Mouse (Mus musculus) T-helper 17 cell (primary cell): ENCODE measurements around the gene H2al1j.
"Not testable (repeated sequence)": the region's sequence is repeated elsewhere in the genome, so short reads cannot be mapped to it uniquely, and the experiment has no call there.

Source experiments
- in situ Hi-C, 2 experiments: fragments of 300-600 bp; cut with MboI, MseI; formaldehyde crosslinking; loops; 1 replicate in 1 of 2; 2 replicates in 1 of 2; pipeline ENCODE4 v1.15.1; 2025; ENCODE audit warnings: high pct_unique_total_duplicates in 2 of 2

The H2al1j gene

GRCm38 (mm10) chrX:11327522-11327921, at the start of gene H2al1j:
Gene H2al1j (plus strand): TSS chrX:11327822.
- in situ Hi-C loops, result not testable (repeated sequence)

GRCm38 (mm10) chrX:11280741-11281140, 46.9 kb upstream of the H2al1j start:
- in situ Hi-C loops, result no loop called here

DNA sequence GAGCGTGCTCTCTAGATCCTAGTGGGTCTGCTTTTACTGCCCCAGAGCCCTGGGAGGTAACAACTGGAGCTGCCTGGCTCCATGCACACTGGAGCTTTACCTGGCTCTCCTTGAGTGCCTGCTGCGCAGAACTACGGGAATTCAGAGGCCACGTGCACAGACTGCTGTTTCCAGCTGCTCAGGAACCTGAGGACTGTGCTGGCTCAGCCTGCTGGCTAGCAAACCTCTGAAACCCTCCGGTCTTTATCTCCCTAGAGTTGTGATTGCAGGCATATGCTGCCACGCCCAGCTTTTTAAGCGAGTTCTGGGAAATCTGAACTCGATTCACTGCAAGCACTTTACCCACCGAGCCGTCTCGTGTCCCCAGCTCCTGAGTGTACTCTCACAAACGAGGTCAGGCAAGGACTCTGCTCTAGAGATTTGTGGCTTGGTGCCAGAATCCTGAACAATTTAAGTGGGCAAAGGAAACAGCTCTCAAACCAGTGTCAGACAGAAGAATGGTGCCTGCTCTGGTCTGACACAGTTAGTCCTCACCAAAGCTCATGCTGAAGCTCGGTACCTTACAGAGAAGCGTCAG, 39.2 kb upstream of the H2al1j start:
- in situ Hi-C loops, result no loop called here

DNA sequence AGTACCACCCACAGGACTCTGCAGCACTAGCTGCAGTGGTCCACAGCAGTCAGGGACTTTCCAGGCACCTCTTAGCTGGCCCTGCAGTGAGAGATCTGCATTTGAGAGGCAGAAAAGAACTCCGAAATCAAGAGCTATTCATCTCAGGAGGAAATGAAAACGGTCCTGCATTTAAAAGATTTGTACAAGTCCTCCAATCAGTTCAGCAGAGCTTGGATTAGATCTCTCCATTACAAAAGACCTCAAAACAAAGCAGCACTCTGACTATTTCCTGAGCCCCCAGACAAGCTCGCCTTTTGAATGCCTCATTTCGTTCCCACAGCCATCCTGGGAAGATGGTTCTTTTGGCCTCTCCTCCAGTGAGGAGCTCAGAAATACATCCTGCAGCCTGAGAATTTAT, 38.4 kb upstream of the H2al1j start:
- in situ Hi-C loops, result no loop called here

DNA sequence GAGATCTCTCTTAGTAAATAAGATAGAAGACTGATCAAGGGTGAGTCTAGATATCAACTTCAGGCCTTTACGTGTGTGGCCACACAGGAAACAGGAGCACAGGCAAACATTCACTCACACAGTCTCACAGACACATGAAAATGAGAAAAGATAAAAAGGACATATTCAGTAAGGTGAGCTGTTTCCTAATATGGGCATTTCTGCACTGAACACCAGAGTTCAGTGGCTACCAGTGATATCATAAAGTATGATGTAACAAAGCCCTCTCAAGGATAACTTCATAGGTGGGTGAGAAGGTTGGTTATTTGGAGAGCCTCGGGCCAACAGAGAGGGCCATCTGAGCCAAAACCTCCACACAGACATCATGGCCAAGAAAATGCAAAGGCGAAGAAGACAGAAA, 28.7 kb upstream of the H2al1j start, which contains the start of gene H2al1a:
Gene H2al1a (plus strand): TSS at position 301 of the 400 bp plus-strand sequence.
- in situ Hi-C loops, result not testable (repeated sequence)

DNA sequence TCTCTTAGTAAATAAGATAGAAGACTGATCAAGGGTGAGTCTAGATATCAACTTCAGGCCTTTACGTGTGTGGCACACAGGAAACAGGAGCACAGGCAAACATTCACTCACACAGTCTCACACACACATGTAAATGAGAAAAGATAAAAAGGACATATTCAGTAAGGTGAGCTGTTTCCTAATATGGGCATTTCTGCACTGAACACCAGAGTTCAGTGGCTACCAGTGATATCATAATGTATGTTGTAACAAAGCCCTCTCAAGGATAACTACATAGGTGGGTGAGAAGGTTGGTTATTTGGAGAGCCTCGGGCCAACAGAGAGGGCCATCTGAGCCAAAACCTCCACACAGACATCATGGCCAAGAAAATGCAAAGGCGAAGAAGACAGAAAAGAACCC, 25.5 kb upstream of the H2al1j start, which contains the start of gene H2al1b:
Gene H2al1b (plus strand): TSS at position 301 of the 400 bp plus-strand sequence.
- in situ Hi-C loops, result loop anchor here (25.0 kb wide), 3 partner anchors 215 to 735 kb away; no protein-coding TSS in a partner anchor

GRCm38 (mm10) chrX:11305355-11305754, 22.3 kb upstream of the H2al1j start, which contains the start of gene H2al1c:
Gene H2al1c (plus strand): TSS chrX:11305655.
- in situ Hi-C loops, result loop anchor here (25.0 kb wide), 3 partner anchors 218 to 732 kb away; no protein-coding TSS in a partner anchor

GRCm38 (mm10) chrX:11308524-11308923, 19.1 kb upstream of the H2al1j start, which contains the start of gene H2al1d:
Gene H2al1d (plus strand): TSS chrX:11308824.
- in situ Hi-C loops, result loop anchor here (25.0 kb wide), 3 partner anchors 221 to 729 kb away; no protein-coding TSS in a partner anchor

GRCm38 (mm10) chrX:11311634-11312033, 16.0 kb upstream of the H2al1j start, which contains the start of gene H2al1e:
Gene H2al1e (plus strand): TSS chrX:11311934.
- in situ Hi-C loops, result loop anchor here (25.0 kb wide), 3 partner anchors 224 to 726 kb away; no protein-coding TSS in a partner anchor

DNA sequence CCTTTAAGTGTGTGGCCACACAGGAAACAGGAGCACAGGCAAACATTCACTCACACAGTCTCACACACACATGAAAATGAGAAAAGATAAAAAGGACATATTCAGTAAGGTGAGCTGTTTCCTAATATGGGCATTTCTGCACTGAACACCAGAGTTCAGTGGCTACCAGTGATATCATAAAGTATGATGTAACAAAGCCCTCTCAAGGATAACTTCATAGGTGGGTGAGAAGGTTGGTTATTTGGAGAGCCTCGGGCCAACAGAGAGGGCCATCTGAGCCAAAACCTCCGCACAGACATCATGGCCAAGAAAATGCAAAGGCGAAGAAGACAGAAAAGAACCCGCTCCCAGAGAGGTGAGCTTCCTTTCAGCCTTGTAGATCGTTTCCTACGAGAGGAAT, 12.8 kb upstream of the H2al1j start, which contains the start of gene H2al1f:
Gene H2al1f (plus strand): TSS at position 301 of the 400 bp plus-strand sequence.
- in situ Hi-C loops, result loop anchor here (25.0 kb wide), 3 partner anchors 222 to 722 kb away; no protein-coding TSS in a partner anchor

DNA sequence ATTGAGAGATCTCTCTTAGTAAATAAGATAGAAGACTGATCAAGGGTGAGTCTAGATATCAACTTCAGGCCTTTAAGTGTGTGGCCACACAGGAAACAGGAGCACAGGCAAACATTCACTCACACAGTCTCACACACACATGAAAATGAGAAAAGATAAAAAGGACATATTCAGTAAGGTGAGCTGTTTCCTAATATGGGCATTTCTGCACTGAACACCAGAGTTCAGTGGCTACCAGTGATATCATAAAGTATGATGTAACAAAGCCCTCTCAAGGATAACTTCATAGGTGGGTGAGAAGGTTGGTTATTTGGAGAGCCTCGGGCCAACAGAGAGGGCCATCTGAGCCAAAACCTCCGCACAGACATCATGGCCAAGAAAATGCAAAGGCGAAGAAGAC, 9.7 kb upstream of the H2al1j start, which contains the start of gene H2al1g:
Gene H2al1g (plus strand): TSS at position 301 of the 400 bp plus-strand sequence.
- in situ Hi-C loops, result loop anchor here (25.0 kb wide), 3 partner anchors 219 to 719 kb away; no protein-coding TSS in a partner anchor

GRCm38 (mm10) chrX:11321192-11321591, 6.4 kb upstream of the H2al1j start, which contains the start of gene H2al1h:
Gene H2al1h (plus strand): TSS chrX:11321492.
- in situ Hi-C loops, result loop anchor here (25.0 kb wide), 3 partner anchors 216 to 716 kb away; no protein-coding TSS in a partner anchor

DNA sequence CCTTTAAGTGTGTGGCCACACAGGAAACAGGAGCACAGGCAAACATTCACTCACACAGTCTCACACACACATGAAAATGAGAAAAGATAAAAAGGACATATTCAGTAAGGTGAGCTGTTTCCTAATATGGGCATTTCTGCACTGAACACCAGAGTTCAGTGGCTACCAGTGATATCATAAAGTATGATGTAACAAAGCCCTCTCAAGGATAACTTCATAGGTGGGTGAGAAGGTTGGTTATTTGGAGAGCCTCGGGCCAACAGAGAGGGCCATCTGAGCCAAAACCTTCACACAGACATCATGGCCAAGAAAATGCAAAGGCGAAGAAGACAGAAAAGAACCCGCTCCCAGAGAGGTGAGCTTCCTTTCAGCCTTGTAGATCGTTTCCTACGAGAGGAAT, 3.3 kb upstream of the H2al1j start, which contains the start of gene H2al1i:
Gene H2al1i (plus strand): TSS at position 301 of the 400 bp plus-strand sequence.
- in situ Hi-C loops, result loop anchor here (25.0 kb wide), 3 partner anchors 213 to 713 kb away; no protein-coding TSS in a partner anchor

DNA sequence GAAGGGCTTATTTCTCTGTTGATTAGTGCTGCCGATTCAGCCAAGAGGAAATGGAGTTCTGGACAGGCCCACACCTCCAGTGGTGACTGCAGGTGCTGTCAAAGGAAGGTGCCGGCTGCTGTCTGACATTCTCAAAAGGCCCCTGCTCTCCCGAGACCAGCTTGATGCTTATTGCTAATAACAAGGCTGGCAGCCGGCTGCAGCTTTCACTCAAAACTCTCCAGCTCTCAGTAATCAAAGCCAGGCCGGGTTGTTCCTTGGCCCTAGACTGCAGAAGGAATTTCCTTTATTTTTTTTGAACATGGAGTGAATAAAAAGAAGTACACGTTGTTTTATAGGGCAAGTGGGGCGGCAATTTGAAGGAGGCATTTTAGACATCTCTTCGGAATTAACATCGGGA, 18.1 kb downstream of the H2al1j start:
- in situ Hi-C loops, result no loop called here

GRCm38 (mm10) chrX:11346756-11347155, 19.1 kb downstream of the H2al1j start:
- in situ Hi-C loops, result no loop called here

- in situ Hi-C loops, result no loop called here
These were observed 33.2 kb downstream of the H2al1j start for GRCm38 (mm10) chrX:11360823-11361222.

- in situ Hi-C loops, result no loop called here
These were observed 33.6 kb downstream of the H2al1j start for GRCm38 (mm10) chrX:11361261-11361660.

GRCm38 (mm10) chrX:11363890-11364289, 36.3 kb downstream of the H2al1j start:
- in situ Hi-C loops, result no loop called here

DNA sequence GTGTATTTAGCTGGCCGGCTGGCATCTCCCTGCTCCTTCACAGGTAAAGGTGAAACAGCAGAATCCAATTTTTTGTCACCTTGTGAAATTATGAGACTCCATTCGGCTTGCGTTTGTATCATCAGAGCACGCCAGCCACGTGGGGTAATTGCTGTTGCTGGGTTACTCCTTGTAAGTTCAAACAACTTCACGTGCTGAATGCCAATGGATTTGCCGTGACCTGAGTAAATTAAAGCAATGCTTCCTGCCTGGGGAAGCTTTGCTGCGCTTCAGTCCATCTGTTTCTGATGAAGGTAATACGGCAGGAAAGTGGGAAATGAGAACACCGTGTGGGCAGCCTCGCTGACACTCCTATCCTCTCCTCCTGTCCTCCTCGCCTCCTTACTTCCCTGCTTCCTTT, 37.5 kb downstream of the H2al1j start:
- in situ Hi-C loops, result no loop called here
